ENCODE assay signal across 28 mouse cellular contexts in genomic region chr7:27460477-27460876, GRCm38 (mm10). TPM values are rescaled to one million over a fixed set of nuclear protein-coding genes. Genes with fewer than 3 reads are reported as not detected.
DNase-seq lines count a peak whose midpoint lies in the region; ATAC-seq and TF ChIP-seq lines count a peak whose summit lies in the region.
"Had no signal": no experiment of that assay in that cellular context is flagged by ENCODE, and none has a peak within 500 bp of the region (broad histone marks: within the 10 kb centered on the region; RNA-seq: fewer than 3 reads in every experiment).

No protein-coding gene starts in this region.

- no peaks in the 10 kb centered on the region for H3K27me3 ChIP-seq in liver, embryonic 13.5 days
- no peaks in the 10 kb centered on the region for H3K27me3 ChIP-seq in liver, embryonic 11.5 days (replicated peaks; ENCODE audit: control insufficient read depth, insufficient read depth, low read length)
- H3K27me3 ChIP-seq: embryonic facial prominence, embryonic 13.5 days; forebrain, embryonic 12.5 days; forebrain, embryonic 15.5 days; heart, embryonic 13.5 days had no signal

- peak overlapping the region; percentile 99; the same call in 1 of the 2 replicates for H3K27ac ChIP-seq in liver, embryonic 13.5 days
- no peak overlapping the region for H3K27ac ChIP-seq in liver, embryonic 11.5 days (ENCODE audit: low read depth, low read length)
- no peak overlapping the region for H3K27ac ChIP-seq in left cerebral cortex, adult 2 months
- H3K27ac ChIP-seq: embryonic facial prominence, embryonic 10.5 days; embryonic facial prominence, embryonic 13.5 days; forebrain, embryonic 12.5 days; forebrain, embryonic 15.5 days; heart, adult 2 months; heart, embryonic 10.5 days; heart, embryonic 13.5 days; hindbrain, embryonic 14.5 days; hindbrain, postnatal 0 days had no signal

- H3K4me1 ChIP-seq in liver, embryonic 13.5 days (replicated peaks) = peaks cover 50% of the 10 kb centered on the region
- H3K4me1 ChIP-seq in liver, embryonic 11.5 days (replicated peaks; ENCODE audit: control insufficient read depth, insufficient read depth, low read length) = peaks cover 25% of the 10 kb centered on the region
- H3K4me1 ChIP-seq: embryonic facial prominence, embryonic 10.5 days; embryonic facial prominence, embryonic 13.5 days; forebrain, embryonic 12.5 days; forebrain, embryonic 15.5 days; heart, embryonic 13.5 days had no signal

- H3K9ac ChIP-seq in liver, embryonic 13.5 days = no peak overlapping the region
- H3K9ac ChIP-seq in liver, embryonic 11.5 days (ENCODE audit: low read depth, low read length) = no peak overlapping the region
- H3K9ac ChIP-seq: embryonic facial prominence, embryonic 13.5 days; forebrain, embryonic 12.5 days; forebrain, embryonic 15.5 days; heart, embryonic 13.5 days; hindbrain, embryonic 14.5 days had no signal

- intact Hi-C loops in left cerebral cortex, adult 2 months (cut with DNase I) = no loop called here

- DNase-seq in liver, embryonic 13.5 days = no peak
- no peak for DNase-seq in liver, embryonic 11.5 days (ENCODE audit: low spot score)
- peak; percentile 78 for DNase-seq in 416B (ENCODE audit: low read depth)
- no peak for DNase-seq in retina, embryonic 14.5 days (ENCODE audit: low spot score)
- DNase-seq in left cerebral cortex, adult 2 months (ENCODE audit: extremely low spot score in 1 of 2, low spot score in 2 of 2) = no peak
- DNase-seq: adrenal gland, adult 2 months; adrenal gland, postnatal 14 days; cerebellum, adult 11 months; cerebellum, adult 2 months; cerebellum, adult 9-11 months; cerebellum, postnatal 25 days; embryo, embryonic 11 days; gastrocnemius, postnatal 25 days; heart, adult 2 months; heart, postnatal 14 days; heart, postnatal 4 days had no signal

- no peak for ATAC-seq in liver, embryonic 13.5 days (ENCODE audit: low read depth)
- no peak for ATAC-seq in liver, embryonic 11.5 days (replicated peaks; ENCODE audit: low FRiP score)
- ATAC-seq in granulocyte monocyte progenitor cell, adult 5-6 weeks (replicated peaks; ENCODE audit: poor library complexity, severe bottlenecking) = peak; percentile 69
- ATAC-seq: CD4-positive, CD25-positive, alpha-beta regulatory T cell, adult 4 months; forebrain, embryonic 15.5 days; hindbrain, postnatal 0 days had no signal

- H3K9me3 ChIP-seq in liver, embryonic 13.5 days (replicated peaks) = no peaks in the 10 kb centered on the region
- no peaks in the 10 kb centered on the region for H3K9me3 ChIP-seq in liver, embryonic 11.5 days (ENCODE audit: control insufficient read depth, low read length)
- H3K9me3 ChIP-seq: embryonic facial prominence, embryonic 13.5 days; forebrain, embryonic 12.5 days; forebrain, embryonic 15.5 days; heart, embryonic 10.5 days; heart, embryonic 13.5 days had no signal

- no peak for TF ChIP-seq CTCF in left cerebral cortex, adult 2 months (IDR thresholded peaks at IDR 0.05)

- H3K36me3 ChIP-seq in liver, embryonic 13.5 days = peaks cover 99% of the 10 kb centered on the region
- H3K36me3 ChIP-seq in liver, embryonic 11.5 days (ENCODE audit: control insufficient read depth, insufficient read depth, low read length) = peaks cover 28% of the 10 kb centered on the region; the same call in 1 of the 2 replicates
- H3K36me3 ChIP-seq: embryonic facial prominence, embryonic 10.5 days; forebrain, embryonic 12.5 days; forebrain, embryonic 15.5 days; heart, embryonic 10.5 days had no signal

- H3K4me2 ChIP-seq in liver, embryonic 13.5 days = no peak overlapping the region
- no peak overlapping the region for H3K4me2 ChIP-seq in liver, embryonic 11.5 days
- H3K4me2 ChIP-seq: embryonic facial prominence, embryonic 13.5 days; forebrain, embryonic 12.5 days; forebrain, embryonic 15.5 days; heart, embryonic 13.5 days; hindbrain, embryonic 14.5 days had no signal

- WGBS in liver, embryonic 13.5 days (ENCODE audit: insufficient replicate concordance) = 60% methylated on average over 6 of the region's 6 CpGs
- WGBS in liver, embryonic 11.5 days = 73% methylated on average over 6 of the region's 6 CpGs

- H3K4me3 ChIP-seq in liver, embryonic 13.5 days (replicated peaks) = no peak overlapping the region
- no peak overlapping the region for H3K4me3 ChIP-seq in liver, embryonic 11.5 days (ENCODE audit: low read depth, low read length)
- H3K4me3 ChIP-seq in left cerebral cortex, adult 2 months = no peak overlapping the region
- H3K4me3 ChIP-seq: embryonic facial prominence, embryonic 10.5 days; embryonic facial prominence, embryonic 13.5 days; erythroblast, embryonic 14.5 days; forebrain, embryonic 12.5 days; forebrain, embryonic 15.5 days; heart, adult 2 months; heart, embryonic 10.5 days; heart, embryonic 13.5 days had no signal

RNA-seq across cellular contexts. Expression of gene Blvrb, which starts 12.7 kb away (rescaled TPM):
- 831 and 956 TPM in 2 replicates for polyA plus RNA-seq in liver, embryonic 13.5 days (2015; fragmentation: Nextera tagmentation; extraction: Ambion mirVana)
- 581 and 583 TPM in 2 replicates for polyA plus RNA-seq in liver, embryonic 11.5 days (2014; fragmentation: Nextera tagmentation; extraction: Ambion mirVana)
- 10.4 and 12.2 TPM in 2 replicates for total RNA-seq in granulocyte monocyte progenitor cell, adult 5-6 weeks (2014; fragmentation: Nextera tagmentation)
- 6.2 and 8.6 TPM in 2 replicates for total RNA-seq in granulocyte monocyte progenitor cell, adult 5-6 weeks (2017)
- total RNA-seq in left cerebral cortex, adult 2 months (2021) = 10 to 100 TPM; 18.1 to 18.3 TPM

RNA-seq across cellular contexts. Expression of gene Sptbn4, which starts 13.0 kb away (rescaled TPM):
- 0.07 and 0.10 TPM in 2 replicates for polyA plus RNA-seq in liver, embryonic 13.5 days (2015; fragmentation: Nextera tagmentation; extraction: Ambion mirVana)
- 0.17 and 0.19 TPM in 2 replicates for polyA plus RNA-seq in liver, embryonic 11.5 days (2014; fragmentation: Nextera tagmentation; extraction: Ambion mirVana)
- total RNA-seq in granulocyte monocyte progenitor cell, adult 5-6 weeks (2014; fragmentation: Nextera tagmentation) = 0.19 TPM in 1 of 2 replicates, not detected in the other
- 0.09 TPM in 1 of 2 replicates, not detected in the other for total RNA-seq in granulocyte monocyte progenitor cell, adult 5-6 weeks (2017)
- 100 to 1,000 TPM; 153 to 162 TPM for total RNA-seq in left cerebral cortex, adult 2 months (2021)
- total RNA-seq: gastrocnemius, adult 8-10 months had no signal

RNA-seq across cellular contexts. Expression of gene Sertad3, which starts 13.1 kb away (rescaled TPM):
- 31.4 and 31.7 TPM in 2 replicates for polyA plus RNA-seq in liver, embryonic 13.5 days (2015; fragmentation: Nextera tagmentation; extraction: Ambion mirVana)
- 20.6 and 21.5 TPM in 2 replicates for polyA plus RNA-seq in liver, embryonic 11.5 days (2014; fragmentation: Nextera tagmentation; extraction: Ambion mirVana)
- 4.6 and 5.3 TPM in 2 replicates for total RNA-seq in granulocyte monocyte progenitor cell, adult 5-6 weeks (2014; fragmentation: Nextera tagmentation)
- 5.1 and 7.9 TPM in 2 replicates for total RNA-seq in granulocyte monocyte progenitor cell, adult 5-6 weeks (2017)
- total RNA-seq in left cerebral cortex, adult 2 months (2021) = 1 to 10 TPM; 3.3 TPM

RNA-seq across cellular contexts. Expression of gene Sertad1, which starts 26.2 kb away (rescaled TPM):
- polyA plus RNA-seq in liver, embryonic 13.5 days (2015; fragmentation: Nextera tagmentation; extraction: Ambion mirVana) = 20.7 and 21.7 TPM in 2 replicates
- 23.0 and 24.3 TPM in 2 replicates for polyA plus RNA-seq in liver, embryonic 11.5 days (2014; fragmentation: Nextera tagmentation; extraction: Ambion mirVana)
- 1.9 and 2.2 TPM in 2 replicates for total RNA-seq in granulocyte monocyte progenitor cell, adult 5-6 weeks (2014; fragmentation: Nextera tagmentation)
- 3.7 and 8.9 TPM in 2 replicates for total RNA-seq in granulocyte monocyte progenitor cell, adult 5-6 weeks (2017)
- 10 to 100 TPM; 18.8 to 21.7 TPM for total RNA-seq in left cerebral cortex, adult 2 months (2021)

RNA-seq across cellular contexts. Expression of gene Prx, which starts 38.6 kb away (rescaled TPM):
- polyA plus RNA-seq in liver, embryonic 13.5 days (2015; fragmentation: Nextera tagmentation; extraction: Ambion mirVana) = 0.78 and 0.88 TPM in 2 replicates
- 0.80 and 0.84 TPM in 2 replicates for polyA plus RNA-seq in liver, embryonic 11.5 days (2014; fragmentation: Nextera tagmentation; extraction: Ambion mirVana)
- total RNA-seq in granulocyte monocyte progenitor cell, adult 5-6 weeks (2014; fragmentation: Nextera tagmentation) = 0.13 and 1.4 TPM in 2 replicates
- total RNA-seq in granulocyte monocyte progenitor cell, adult 5-6 weeks (2017) = 0.52 and 0.62 TPM in 2 replicates
- under 1 TPM; 0.47 to 0.50 TPM for total RNA-seq in left cerebral cortex, adult 2 months (2021)

Comparison
In these comparisons a context has a peak if more than half of its experiments do, and no peak if none do; other contexts are left out.
1. RNA of gene Sptbn4, which starts 13.0 kb away (total RNA-seq): 153 to 162 TPM in left cerebral cortex, adult 2 months; 0.09 to 0.19 TPM in granulocyte monocyte progenitor cell, adult 5-6 weeks; every median in the first group is over 100 times any median in the second.